Mouse (Mus musculus) c-Kit-positive CD71-negative TER-119-negative erythroid progenitor cells, embryonic 14.5 days (primary cell): ENCODE data around the gene Fgfr3.

ENCODE experiments used
- DNase-seq: peaks from one replicate; pipeline ENCODE4 v3.0.0-alpha.2; 2013; ENCODE audit warnings: low read depth

Fgfr3 gene

GRCm38 (mm10) chr5:33730516-33730915 is 9.0 kb downstream of the Fgfr3 start:
- DNase-seq = no peak

DNA sequence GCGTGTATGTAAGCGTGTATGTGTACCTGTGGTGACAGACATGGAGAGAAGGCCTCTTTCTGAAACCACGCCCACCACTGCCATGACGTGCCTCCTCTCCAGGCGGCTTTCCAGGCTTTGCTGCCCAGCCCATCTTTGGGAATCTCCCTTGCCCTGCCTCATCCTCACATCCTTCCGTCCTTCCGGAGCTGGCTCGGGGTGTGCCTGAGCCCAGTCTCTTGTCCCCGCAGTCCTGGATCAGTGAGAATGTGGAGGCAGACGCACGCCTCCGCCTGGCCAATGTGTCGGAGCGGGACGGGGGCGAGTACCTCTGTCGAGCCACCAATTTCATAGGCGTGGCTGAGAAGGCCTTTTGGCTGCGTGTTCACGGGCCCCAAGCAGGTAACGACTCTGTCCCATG is 9.6 kb downstream of the Fgfr3 start:
- DNase-seq = no peak

GRCm38 (mm10) chr5:33733837-33734236 is 12.4 kb downstream of the Fgfr3 start:
- no peak for DNase-seq

GRCm38 (mm10) chr5:33735412-33736092 is 14.1 kb downstream of the Fgfr3 start:
- no peak for DNase-seq

DNA sequence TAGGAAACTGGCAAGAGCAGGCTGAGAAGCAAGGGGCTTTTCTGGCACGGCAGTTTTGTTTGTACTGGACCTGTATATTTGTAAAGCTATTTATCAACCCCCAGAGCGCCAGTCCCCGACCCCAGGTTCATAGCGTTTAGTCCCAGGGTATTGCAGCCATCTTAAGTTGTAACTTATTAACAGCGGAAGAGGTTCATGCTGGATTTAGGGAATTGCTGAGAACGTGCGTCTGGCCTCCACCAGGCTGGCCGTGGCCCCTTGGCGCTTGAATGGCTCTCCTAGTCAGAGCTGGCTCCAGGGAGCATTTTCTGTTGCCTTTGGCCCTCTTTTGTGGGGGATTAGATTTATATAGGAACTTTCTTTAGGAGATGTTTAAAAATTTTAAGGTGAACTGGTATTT is 14.8 kb downstream of the Fgfr3 start:
- DNase-seq = no peak

DNA sequence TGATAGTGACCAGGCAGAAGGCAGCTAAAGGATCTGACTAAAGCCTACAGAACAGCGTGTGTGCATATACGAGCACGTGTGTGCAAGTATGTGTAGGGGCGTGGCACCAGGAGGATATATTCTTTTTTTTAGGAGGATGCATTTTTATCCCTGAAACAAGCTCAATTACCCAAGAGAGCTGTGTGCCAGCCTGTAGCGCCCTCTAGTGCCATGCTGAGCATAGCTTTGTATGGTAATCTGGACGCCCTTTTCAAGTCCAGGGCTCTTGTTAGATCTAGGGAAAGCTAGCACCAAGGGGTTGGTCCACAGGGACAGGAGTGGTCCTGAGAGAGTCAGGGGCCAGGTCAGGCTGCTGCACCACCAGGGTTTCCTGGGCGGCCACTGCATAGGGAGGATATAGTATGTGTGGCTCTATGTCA is 16.4 kb downstream of the Fgfr3 start:
- peak; percentile 67 for DNase-seq

- DNase-seq = no peak
Observed at GRCm38 (mm10) chr5:33738341-33738740, 16.9 kb downstream of the Fgfr3 start.

DNA sequence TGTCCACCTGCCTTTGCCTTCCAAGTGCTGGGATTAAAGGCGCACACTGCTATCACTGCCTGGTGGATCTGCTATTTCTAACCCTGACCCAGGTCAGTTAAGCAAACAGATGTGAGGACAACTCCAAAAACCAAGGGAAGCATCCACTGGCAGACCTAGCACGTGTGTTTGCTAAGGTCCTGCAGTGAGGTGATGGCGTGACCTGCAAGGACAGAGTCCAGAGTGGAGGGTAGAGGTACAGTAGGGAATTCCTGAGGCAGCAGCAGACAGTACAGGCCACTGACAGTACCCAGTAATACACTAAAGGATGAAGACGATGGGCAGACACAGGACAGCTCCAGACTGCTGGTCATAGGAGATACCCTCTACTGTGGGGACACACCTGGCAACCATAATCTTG is 19.1 kb downstream of the Fgfr3 start:
- DNase-seq = no peak

GRCm38 (mm10) chr5:33743481-33743880 is 22.0 kb downstream of the Fgfr3 start:
- DNase-seq = no peak

- DNase-seq = no peak
Observed at GRCm38 (mm10) chr5:33777195-33777594, 55.7 kb downstream of the Fgfr3 start.

GRCm38 (mm10) chr5:33781964-33782344 is 60.5 kb downstream of the Fgfr3 start:
- DNase-seq = no peak

- peak; percentile 91 for DNase-seq
Observed at GRCm38 (mm10) chr5:33782345-33782998, 61.0 kb downstream of the Fgfr3 start, which contains the start of gene Letm1. TSS of gene Letm1 (minus strand) at chr5:33782817.

DNA sequence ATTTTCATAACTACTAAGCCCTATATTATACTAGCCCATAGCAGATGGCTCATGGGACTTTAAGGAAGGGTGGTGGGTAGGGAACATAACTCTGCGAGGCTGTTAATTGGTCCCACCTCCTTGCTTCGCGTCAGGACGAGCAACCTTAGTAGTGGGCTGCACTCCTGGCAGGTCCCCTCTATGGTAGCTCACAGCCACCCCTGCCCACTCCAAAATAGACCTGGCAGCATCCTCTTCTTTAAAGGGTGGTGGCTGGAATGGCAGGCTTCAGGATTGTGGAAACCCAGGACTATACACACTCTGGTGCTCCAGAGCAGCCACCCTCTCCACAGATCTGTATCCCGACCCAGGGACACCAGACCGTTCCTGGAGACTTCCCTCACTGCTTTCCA is 61.5 kb downstream of the Fgfr3 start:
- DNase-seq = no peak
